Mouse (Mus musculus): ENCODE measurements at regions not wholly inside any gene's neighbourhood (a gene's known extent, or its start where the extent isn't known, plus 50 kb on each side); places are given as distances from the start of the nearest gene placed in this dataset.

DNA sequence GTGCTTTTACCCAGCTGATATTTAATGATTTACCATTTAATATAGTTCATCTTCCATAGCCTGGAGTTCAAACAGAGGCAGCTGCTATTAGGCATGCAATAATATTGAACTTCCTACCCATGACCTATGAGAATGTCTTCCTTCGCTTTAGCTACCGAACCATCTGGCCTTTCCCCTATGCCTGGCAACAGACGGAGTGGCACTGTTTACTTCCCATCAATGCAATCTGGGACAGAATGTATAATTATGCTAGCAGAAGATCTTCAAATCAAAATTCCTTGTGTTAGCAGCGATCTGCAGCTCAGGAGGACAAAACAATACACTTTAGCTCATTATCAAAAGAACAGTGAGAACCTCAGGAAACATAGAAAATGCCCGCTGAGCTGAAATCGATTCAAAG, 352.2 kb upstream of the Adgrl2 start:
- ATAC-seq (replicated peaks; ENCODE audit: low FRiP score, poor library complexity, severe bottlenecking) = no peak

DNA sequence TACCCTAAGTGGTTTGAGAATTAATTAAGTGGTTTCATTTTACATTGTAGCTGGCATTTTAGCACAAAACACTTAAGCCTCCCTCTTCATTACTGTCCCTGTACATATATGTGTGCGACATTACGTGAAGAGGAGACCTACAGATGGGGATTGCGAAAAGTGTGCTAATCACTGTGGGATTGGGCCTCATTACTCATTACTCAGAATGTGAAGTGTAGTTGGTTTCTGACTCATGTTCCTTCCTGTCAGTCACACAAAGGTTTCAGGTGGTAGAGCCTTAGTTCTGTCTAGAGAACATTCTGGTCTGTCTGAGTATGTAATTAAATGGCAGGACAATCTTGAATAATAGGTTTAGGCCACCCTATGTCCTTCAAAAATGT, 349.0 kb upstream of the Adgrl2 start:
- ATAC-seq (replicated peaks; ENCODE audit: low FRiP score, poor library complexity, severe bottlenecking) = no peak

DNA sequence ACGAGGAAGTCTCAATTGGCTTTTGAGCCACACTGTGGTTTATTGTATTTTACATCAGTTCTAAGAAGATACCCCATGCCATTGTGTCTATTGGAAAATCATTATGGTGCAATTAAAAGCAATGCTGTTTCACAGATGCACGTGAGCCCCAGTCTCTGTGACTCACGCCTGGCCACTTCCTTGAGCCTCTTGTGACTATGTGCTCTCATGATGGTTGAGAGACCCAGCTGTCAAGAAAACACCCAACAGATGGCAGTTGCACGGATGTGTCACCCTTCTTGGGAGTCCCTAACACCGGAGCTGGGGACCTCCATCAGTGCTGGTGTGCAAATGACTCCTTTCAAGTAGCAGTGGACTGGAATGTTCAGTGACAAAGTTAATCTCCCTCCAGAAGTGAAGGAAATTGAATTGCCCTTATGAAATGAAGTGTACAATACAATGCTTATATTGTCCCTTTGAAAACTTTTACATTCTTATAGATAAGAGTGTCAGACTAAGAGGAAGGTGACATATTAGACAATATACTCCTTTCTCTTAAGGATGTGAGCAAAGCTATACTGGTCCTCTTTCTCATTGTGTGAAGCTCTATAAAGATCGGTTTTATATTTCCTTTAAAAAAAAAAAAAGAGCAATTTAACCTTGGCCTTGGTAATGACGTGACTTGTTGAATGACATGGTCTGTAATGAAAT, 348.5 kb upstream of the Adgrl2 start:
- no peak for ATAC-seq (replicated peaks; ENCODE audit: low FRiP score, poor library complexity, severe bottlenecking)

DNA sequence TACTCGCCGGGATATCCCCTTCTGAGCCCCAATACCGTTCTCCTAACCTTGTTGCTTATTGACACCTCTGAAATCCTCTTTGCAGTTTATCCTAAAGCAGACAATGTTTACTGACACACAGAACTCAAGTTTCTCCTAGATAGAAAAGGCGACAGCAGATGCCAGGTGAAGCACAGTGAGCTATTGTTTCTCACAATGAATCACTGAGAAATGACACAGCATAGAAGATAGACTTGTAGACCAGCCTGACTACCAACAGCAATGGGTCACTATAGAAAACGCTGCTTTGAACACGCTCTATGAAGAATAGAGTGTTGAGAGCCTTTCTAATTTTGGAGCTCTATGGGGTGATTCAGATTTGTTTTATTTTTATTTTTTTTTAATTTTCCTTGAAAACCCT, 344.9 kb upstream of the Adgrl2 start:
- no peak for ATAC-seq (replicated peaks; ENCODE audit: low FRiP score, poor library complexity, severe bottlenecking)

DNA sequence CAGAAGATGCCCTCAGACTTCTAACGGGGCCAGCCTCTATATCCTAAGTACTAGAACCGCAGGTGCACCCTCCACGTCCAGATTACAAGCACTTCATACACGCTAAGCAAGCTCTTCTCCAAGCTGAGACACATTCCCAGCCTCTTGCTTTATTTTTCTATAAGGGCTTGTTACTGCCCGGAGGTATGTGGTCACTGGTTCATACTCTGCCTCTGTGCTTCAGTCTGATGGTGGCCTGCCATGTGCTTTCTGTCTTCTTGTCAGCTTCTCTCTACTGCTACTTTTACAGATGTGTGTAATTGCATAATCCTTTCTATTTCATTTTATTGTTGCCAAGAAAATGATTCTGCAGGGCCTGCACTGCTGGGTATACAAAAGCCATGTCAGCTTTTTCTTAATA, 343.3 kb upstream of the Adgrl2 start:
- no peak for ATAC-seq (replicated peaks; ENCODE audit: low FRiP score, poor library complexity, severe bottlenecking)

DNA sequence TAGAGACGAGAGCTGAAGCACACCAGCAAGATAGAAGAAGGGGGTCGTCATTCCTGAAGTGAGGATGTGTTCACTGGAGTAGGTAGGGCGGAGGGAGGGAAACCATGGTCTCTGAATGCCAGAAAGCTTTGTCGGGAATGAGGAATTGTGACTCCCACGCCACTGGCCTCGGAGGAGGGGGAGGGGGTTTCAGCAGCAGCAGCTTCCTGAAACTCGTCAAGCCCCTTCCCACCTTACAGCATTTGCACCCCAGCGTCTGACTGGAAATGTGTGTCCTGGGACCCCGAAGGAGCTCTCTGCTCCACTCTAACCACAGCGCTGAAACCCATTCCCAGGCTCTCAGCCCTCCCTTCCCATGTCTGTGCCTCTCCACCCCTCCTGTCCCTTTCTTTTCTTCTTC, 342.8 kb upstream of the Adgrl2 start:
- no peak for ATAC-seq (replicated peaks; ENCODE audit: low FRiP score, poor library complexity, severe bottlenecking)

DNA sequence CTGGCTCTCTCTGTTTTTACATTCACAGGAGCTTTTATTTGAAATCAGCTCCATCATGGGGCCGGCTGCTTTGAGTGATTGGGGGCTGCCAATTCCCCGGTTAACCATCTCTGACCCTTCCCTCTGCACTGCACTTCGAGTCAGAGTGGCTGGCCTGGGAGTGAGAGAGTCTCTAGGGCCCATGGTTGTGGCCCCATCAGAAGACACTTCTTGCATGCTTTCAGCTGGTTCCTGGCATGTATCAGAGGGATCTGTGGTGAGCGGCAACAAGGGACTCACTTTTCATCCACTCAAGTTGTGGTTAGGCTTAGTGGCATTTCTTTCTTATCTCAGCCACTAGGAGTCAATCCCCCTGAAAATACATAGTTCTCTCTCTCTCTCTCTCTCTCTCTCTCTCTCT, 341.8 kb upstream of the Adgrl2 start:
- ATAC-seq (replicated peaks; ENCODE audit: low FRiP score, poor library complexity, severe bottlenecking) = no peak

DNA sequence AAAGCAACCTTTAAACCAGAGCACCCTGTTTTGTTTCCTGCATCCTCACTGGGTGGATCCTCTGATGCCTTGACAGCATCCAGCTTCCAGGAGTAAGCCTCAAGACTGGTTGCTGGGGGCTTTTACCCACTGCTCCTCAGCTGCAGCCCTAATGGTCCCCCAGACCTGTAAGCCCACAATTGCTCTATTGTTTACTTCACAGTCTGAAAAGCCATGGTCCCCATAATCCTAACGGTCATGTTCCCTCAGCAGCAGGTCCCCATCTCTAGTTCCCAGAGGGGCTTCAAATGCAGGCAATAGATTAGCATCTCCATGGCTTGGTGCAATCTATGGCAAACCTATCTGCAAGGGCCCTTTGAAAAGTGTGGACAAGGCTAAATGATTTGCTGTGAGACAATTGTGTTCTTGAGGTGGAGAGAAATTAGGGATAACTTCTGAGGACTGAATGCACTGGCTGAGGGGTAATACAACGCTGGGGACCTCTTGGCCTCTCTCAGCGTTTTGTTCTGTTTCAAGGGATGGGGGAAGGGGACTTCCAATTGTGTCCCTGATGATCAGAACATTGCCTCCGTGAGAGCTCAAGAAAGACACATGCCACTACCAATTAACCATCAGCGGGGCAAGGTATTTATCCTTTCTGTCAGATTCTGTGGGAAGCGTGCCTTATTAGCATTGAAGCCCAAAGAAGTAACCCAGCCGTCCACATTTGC, 341.1 kb upstream of the Adgrl2 start:
- ATAC-seq (replicated peaks; ENCODE audit: low FRiP score, poor library complexity, severe bottlenecking) = 0 out of 2 replicates have a peak, but pooled peaks have one; percentile 6

DNA sequence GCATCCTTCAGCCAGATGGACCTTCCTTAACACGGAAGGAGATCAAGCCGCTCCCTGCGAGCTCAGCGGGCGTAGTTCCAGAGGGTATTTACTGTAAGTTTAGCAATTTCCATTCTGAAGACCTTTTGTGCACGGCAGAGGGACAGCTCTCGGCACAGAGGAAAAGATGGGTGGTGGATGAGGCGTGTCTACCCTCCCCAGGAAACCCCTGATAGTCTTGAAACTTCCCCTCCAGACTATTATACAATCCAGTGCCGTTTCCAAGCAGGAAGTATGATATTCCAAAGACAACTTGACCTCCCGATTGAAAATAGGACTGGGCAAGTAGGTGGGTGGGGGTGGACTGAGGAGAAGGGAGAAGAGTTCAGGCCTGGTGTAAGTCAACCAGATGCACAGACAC, 340.4 kb upstream of the Adgrl2 start:
- ATAC-seq (replicated peaks; ENCODE audit: low FRiP score, poor library complexity, severe bottlenecking) = no peak

DNA sequence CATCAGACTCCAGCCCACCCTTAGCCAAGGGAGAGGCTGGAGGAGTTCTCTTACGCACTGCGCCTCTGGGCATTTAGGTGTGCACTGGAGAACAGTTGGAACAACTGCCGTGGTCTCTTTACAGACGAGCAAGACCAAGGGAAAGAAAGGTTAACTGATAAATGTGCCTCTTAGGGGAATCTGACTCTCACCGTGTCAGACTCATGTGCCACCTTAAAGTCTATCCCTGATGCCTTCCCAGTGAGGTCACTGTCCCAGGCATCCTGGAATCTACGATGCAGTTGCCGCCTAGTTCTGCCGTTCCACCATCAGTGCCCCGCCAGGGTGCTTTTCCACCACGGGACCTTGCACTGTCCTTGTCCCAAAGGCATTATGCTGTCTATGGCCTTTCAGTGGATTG, 339.7 kb upstream of the Adgrl2 start:
- no peak for ATAC-seq (replicated peaks; ENCODE audit: low FRiP score, poor library complexity, severe bottlenecking)

DNA sequence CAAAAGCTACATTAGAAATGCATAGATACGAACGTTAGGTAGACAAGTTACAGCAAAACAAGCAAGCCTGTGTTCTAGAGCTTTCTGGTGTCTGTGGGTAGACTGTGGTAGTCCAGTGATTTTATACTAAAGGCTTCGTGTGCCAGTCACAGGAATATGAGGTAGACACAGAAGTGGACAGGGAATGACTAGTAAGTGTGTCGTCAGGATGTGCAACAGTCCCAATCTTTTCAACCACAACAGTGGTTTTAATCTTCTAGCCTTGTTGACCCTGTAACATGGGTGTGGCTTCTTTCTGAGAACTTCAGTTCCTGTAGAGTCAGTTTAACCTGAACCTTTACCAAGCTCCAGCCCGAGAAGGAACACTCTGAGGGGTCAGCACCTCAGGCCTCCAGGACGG, 339.3 kb upstream of the Adgrl2 start:
- ATAC-seq (replicated peaks; ENCODE audit: low FRiP score, poor library complexity, severe bottlenecking) = no peak

DNA sequence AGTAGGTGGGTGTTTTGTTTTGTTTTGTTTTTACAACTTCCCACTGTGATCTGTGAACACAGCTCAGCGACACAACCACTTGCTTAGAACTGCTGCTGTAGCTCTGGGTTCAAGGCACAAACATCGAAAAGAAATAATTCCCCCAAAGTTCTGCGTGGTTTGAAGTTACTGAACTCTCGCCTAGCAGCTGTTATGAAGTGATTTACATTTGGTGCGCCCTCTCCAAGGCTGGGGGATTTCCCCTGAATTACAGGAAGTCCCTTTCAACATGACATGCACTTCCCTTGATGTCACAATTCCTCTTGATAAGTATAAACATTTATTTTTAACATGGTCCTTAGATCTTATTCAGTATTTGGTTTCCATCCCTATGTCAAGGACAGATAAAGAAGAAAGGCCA, 336.3 kb upstream of the Adgrl2 start:
- ATAC-seq (replicated peaks; ENCODE audit: low FRiP score, poor library complexity, severe bottlenecking) = no peak

DNA sequence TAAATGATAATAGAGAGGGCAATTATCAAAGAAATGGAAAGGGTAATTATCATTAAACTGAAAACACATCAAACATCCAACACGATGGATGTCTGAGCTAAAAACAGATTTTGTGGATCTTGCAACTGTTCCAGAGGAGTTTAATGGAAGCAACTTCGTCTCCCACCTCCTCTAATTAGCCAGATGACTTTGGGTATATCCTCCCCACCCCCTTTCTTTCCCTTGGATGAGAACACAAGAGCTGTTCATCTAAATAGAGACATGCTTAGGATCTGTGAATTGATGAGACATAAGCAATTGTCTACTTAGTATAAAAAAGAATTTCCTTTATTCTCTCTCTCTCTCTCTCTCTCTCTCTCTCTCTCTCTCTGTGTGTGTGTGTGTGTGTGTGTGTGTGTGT, 333.7 kb upstream of the Adgrl2 start:
- ATAC-seq (replicated peaks; ENCODE audit: low FRiP score, poor library complexity, severe bottlenecking) = no peak

DNA sequence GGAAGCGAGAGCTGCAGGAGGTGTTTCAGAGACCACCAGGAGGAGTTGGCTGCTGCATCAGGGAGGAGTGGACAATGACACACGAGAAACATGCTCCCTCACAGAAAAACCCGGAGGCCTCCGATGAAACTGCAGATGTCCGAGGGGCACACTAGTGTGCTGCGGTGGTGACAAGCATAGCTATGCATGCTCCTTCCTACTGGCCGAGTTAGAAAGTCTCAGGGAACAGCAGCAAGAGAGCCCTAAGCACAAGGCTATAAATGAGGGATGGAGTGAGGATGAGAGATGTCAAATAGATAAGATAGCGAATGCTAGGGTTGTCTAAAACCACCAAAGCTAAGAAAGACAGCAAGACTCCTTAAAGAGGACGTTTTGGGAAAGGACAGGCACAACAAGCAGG, 328.4 kb upstream of the Adgrl2 start:
- no peak for ATAC-seq (replicated peaks; ENCODE audit: low FRiP score, poor library complexity, severe bottlenecking)

DNA sequence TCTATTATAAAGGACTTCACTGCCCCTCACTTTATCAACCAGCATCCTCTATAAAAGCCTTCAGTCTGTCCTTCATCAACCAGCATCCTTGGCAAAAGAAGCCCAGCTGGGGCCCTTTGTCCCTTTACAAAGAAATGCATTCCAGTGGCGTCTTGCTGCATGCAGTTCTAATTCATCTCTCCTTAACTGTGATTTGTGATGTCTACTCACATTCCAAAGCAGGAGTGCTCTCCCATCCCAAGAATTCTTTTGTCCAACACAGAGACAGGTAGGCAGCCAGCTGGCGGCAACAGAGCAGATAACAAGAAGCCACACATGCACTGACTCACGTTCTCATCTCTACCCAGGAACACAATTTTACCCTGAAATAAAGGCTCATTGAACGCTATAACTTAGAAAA, 323.9 kb upstream of the Adgrl2 start:
- no peak for ATAC-seq (replicated peaks; ENCODE audit: low FRiP score, poor library complexity, severe bottlenecking)

DNA sequence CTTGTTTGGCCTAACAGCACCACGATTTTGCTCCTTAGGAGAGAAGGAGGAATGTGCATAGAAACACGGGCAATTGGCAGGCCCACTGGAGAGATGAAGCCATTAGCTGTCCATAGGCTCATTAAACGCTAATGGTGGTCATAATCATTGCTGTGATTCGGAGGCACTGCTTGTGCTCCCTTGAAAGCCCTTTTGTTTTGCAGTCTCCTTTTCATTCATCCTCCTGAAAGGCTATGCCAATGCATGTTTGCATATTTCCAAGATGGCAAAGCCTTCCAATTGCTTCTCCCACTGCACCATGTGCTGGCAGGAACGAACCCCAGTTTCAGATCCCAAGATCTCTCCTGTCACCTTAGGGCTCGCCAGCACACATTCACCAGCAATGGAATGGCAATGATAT, 322.9 kb upstream of the Adgrl2 start:
- no peak for ATAC-seq (replicated peaks; ENCODE audit: low FRiP score, poor library complexity, severe bottlenecking)

DNA sequence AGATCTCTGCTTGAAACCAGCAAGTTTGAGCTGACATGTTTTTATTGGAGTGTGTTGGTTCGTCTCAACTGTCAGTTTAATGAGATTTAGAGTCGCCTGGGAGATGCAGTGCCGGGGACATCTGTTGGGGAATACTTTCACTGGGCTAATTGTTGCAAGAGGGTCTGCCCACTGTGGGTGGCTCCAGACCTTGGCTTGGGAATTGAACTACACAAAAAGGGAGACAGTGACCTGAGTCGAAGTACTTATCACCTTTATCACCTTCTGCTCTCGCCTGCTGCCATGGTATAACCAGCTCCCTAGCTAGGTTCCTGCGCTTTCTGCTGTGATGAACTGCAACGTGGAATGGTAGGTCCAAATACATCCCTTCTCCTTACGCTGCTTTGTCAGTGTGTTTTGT, 321.2 kb upstream of the Adgrl2 start:
- no peak for ATAC-seq (replicated peaks; ENCODE audit: low FRiP score, poor library complexity, severe bottlenecking)

DNA sequence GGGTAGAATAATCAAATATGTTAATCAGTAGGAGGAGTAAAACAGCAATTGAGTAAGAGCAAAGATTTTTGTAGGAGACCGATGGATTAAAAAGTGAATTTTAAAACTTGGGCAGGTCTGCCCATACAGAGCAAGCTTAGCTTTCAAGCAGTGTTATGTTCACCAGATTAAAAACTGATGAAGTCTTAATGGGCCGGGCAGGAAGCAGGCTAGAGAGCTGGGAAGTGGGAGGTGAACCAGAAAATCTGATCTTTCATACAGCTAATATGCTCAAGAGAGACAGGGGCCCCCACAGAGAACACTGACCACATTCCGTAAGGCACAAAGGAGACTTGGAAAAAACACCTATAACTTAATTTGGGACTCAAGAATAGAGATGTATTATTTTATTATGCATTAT, 316.4 kb upstream of the Adgrl2 start:
- no peak for ATAC-seq (replicated peaks; ENCODE audit: low FRiP score, poor library complexity, severe bottlenecking)

DNA sequence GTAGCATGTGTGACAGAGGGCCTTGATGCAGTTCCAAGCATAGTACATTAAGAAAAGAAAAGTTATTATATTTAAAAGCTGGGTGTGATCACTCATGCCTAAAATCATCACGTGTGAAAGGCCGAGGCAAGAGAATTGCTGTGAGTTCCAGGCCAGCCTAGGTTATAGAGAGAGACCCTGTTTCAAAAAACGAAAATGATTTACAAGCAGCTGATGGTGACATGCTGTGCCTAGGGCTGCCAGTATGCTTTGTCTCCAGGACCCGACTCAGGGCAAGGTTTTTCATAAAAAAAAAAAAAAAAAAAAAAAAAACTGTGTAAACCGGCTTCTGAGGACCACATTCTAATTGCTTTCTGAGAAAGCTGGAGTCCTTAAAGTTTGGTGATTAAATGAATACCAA, 315.9 kb upstream of the Adgrl2 start:
- ATAC-seq (replicated peaks; ENCODE audit: low FRiP score, poor library complexity, severe bottlenecking) = no peak

DNA sequence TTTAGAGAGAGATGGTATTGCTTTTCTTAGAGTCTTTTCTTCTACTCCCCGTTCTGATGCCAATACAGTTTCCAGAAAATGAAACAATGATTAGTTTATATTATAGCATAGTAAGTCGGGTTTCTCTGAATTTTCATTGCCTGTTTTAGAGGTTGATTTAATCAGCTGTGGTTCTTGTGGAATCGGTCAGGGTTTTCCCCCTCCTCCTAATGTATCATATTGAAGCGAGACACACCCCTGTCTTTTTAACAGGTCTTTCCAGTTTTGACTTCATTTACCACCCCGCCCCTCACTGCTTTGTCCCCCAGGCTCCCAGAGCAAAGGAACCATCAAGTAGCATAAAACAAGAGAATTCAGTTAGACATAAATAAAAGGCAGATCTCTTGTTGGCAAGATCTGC, 315.1 kb upstream of the Adgrl2 start:
- no peak for ATAC-seq (replicated peaks; ENCODE audit: low FRiP score, poor library complexity, severe bottlenecking)

DNA sequence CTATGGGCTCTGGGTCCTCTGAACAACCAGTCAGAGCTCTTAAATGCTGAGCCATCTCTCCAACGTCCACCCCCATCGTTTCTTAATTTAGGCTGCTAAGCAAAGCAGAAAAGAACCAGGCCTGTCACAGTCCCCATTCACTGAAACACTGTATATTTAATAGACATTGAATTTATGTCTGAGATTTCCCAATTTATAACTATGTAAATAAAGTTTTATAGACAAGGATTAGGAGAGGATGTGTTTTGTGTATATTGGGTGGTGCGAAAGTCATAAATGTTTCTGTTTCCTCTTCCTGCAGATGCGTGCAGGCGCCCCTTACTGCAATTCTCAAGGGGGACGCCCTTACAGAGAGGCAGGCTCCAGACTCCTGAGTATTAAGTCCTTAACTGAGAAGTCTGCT, 314.7 kb upstream of the Adgrl2 start:
- no peak for ATAC-seq (replicated peaks; ENCODE audit: low FRiP score, poor library complexity, severe bottlenecking)

DNA sequence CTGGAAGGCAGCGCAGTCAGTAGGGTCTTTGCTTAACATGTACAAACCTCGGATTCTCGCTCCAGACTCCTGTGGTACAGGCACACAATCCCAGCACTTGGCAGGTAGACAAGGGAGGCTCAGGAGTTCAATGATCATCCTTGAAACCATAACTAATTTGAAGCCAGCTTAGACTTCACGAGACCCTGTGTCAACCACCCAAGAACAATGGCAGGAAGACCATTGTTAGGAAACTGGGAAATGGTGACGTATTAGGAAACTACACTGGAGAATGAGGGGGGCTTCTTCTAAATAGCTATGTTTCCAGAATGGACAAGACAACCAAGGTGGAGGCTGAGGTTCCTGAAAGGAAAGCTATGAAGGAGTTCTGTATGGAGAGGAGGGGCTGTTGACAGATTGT, 313.1 kb upstream of the Adgrl2 start:
- no peak for ATAC-seq (replicated peaks; ENCODE audit: low FRiP score, poor library complexity, severe bottlenecking)

Data from erythroid progenitor cell, adult 5-6 weeks (primary cell).